Mouse (Mus musculus): ENCODE data around the gene Gm17087. TPM values are rescaled to one million over a fixed set of nuclear protein-coding genes. Genes with fewer than 3 reads are reported as not detected.

Gm17087 gene
- polyA plus RNA-seq, 1 experiment from 2014 or later, result not detected

GRCm38 (mm10) chr17:8528641-8529040, 38.1 kb downstream of the Gm17087 start:
- Histone ChIP-seq H3K27ac (ENCODE audit: low read length) (no peak overlapping the region), H3K4me3 (ENCODE audit: low read length) (no peak overlapping the region), H3K27me3 (ENCODE audit: control insufficient read depth, insufficient read depth, low read length) (peaks cover 20% of the 10 kb centered on the region), H3K9me3 (replicated peaks; ENCODE audit: control insufficient read depth, low read length) (no peaks in the 10 kb centered on the region), H3K36me3 (ENCODE audit: control insufficient read depth, insufficient read depth) (no peaks in the 10 kb centered on the region), H3K9ac (ENCODE audit: low read length) (no peak overlapping the region), H3K4me2 (ENCODE audit: low read depth, low read length) (no peak overlapping the region), H3K4me1 (ENCODE audit: control insufficient read depth, insufficient read depth, low read length) (peaks cover 8% of the 10 kb centered on the region)
- ATAC-seq (replicated peaks; ENCODE audit: extremely low read depth, insufficient read depth, low FRiP score), result no peak
- 72% methylated on average over 3 of the region's 3 CpGs for WGBS

GRCm38 (mm10) chr17:8526815-8527261, 39.9 kb downstream of the Gm17087 start:
- Histone ChIP-seq H3K4me3 (ENCODE audit: low read length) (no peak overlapping the region), H3K27ac (ENCODE audit: low read length) (no peak overlapping the region), H3K27me3 (ENCODE audit: control insufficient read depth, insufficient read depth, low read length) (peaks cover 29% of the 10 kb centered on the region), H3K36me3 (ENCODE audit: control insufficient read depth, insufficient read depth) (no peaks in the 10 kb centered on the region), H3K9me3 (replicated peaks; ENCODE audit: control insufficient read depth, low read length) (no peaks in the 10 kb centered on the region), H3K4me2 (ENCODE audit: low read depth, low read length) (no peak overlapping the region; the same call in 1 of the 2 replicates), H3K9ac (ENCODE audit: low read length) (no peak overlapping the region), H3K4me1 (ENCODE audit: control insufficient read depth, insufficient read depth, low read length) (peaks cover 8% of the 10 kb centered on the region)
- WGBS, result 18% methylated on average over 8 of the region's 9 CpGs
- ATAC-seq (replicated peaks; ENCODE audit: extremely low read depth, insufficient read depth, low FRiP score), result no peak

- Histone ChIP-seq H3K9me3 (replicated peaks; ENCODE audit: control insufficient read depth, low read length) (no peaks in the 10 kb centered on the region), H3K4me1 (ENCODE audit: control insufficient read depth, insufficient read depth, low read length) (peaks cover 8% of the 10 kb centered on the region), H3K4me2 (ENCODE audit: low read depth, low read length) (peak overlapping the region; percentile 78), H3K27ac (ENCODE audit: low read length) (no peak overlapping the region), H3K27me3 (ENCODE audit: control insufficient read depth, insufficient read depth, low read length) (peaks cover 29% of the 10 kb centered on the region), H3K4me3 (ENCODE audit: low read length) (peak overlapping the region; percentile 60), H3K36me3 (ENCODE audit: control insufficient read depth, insufficient read depth) (no peaks in the 10 kb centered on the region), H3K9ac (ENCODE audit: low read length) (no peak overlapping the region)
- ATAC-seq (replicated peaks; ENCODE audit: extremely low read depth, insufficient read depth, low FRiP score), result no peak
- WGBS, result 4% methylated on average over 21 of the region's 21 CpGs
Observed at GRCm38 (mm10) chr17:8525971-8526740, 40.6 kb downstream of the Gm17087 start.

GRCm38 (mm10) chr17:8525225-8525721, 41.5 kb downstream of the Gm17087 start, which contains the start of gene Pde10a:
Gene Pde10a, plus strand, starts transcription at chr17:8525372.
- 2% methylated on average over 22 of the region's 22 CpGs for WGBS
- H3K4me2 ChIP-seq (ENCODE audit: low read depth, low read length), result peak within 1 kb of the TSS; percentile 78
- no peaks in the 10 kb centered on the region for H3K36me3 ChIP-seq (ENCODE audit: control insufficient read depth, insufficient read depth)
- H3K27me3 ChIP-seq (ENCODE audit: control insufficient read depth, insufficient read depth, low read length), result peaks cover 29% of the 10 kb centered on the region
- peak within 1 kb of the TSS; percentile 67 for H3K9ac ChIP-seq (ENCODE audit: low read length)
- H3K4me3 ChIP-seq (ENCODE audit: low read length), result peak within 1 kb of the TSS; percentile 60
- no peaks in the 10 kb centered on the region for H3K9me3 ChIP-seq (replicated peaks; ENCODE audit: control insufficient read depth, low read length)
- ATAC-seq (replicated peaks; ENCODE audit: extremely low read depth, insufficient read depth, low FRiP score), result no peak; the same call in 1 of the 2 replicates
- H3K27ac ChIP-seq (ENCODE audit: low read length), result no peak within 1 kb of the TSS
- H3K4me1 ChIP-seq (ENCODE audit: control insufficient read depth, insufficient read depth, low read length), result peaks cover 8% of the 10 kb centered on the region

GRCm38 (mm10) chr17:8524387-8525165, 42.2 kb downstream of the Gm17087 start:
- under 1% methylated on average over 45 of the region's 45 CpGs for WGBS
- no peak overlapping the region for H3K27ac ChIP-seq (ENCODE audit: low read length)
- peak overlapping the region; percentile 60 for H3K4me3 ChIP-seq (ENCODE audit: low read length)
- H3K4me1 ChIP-seq (ENCODE audit: control insufficient read depth, insufficient read depth, low read length), result peaks cover 8% of the 10 kb centered on the region
- peak overlapping the region; percentile 78 for H3K4me2 ChIP-seq (ENCODE audit: low read depth, low read length)
- peak; percentile 87 for ATAC-seq (replicated peaks; ENCODE audit: extremely low read depth, insufficient read depth, low FRiP score)
- H3K9ac ChIP-seq (ENCODE audit: low read length), result peak overlapping the region; percentile 67
- no peaks in the 10 kb centered on the region for H3K36me3 ChIP-seq (ENCODE audit: control insufficient read depth, insufficient read depth)
- H3K9me3 ChIP-seq (replicated peaks; ENCODE audit: control insufficient read depth, low read length), result no peaks in the 10 kb centered on the region
- peaks cover 29% of the 10 kb centered on the region for H3K27me3 ChIP-seq (ENCODE audit: control insufficient read depth, insufficient read depth, low read length)

GRCm38 (mm10) chr17:8523986-8524385, 42.8 kb downstream of the Gm17087 start:
- ATAC-seq (replicated peaks; ENCODE audit: extremely low read depth, insufficient read depth, low FRiP score), result no peak; the same call in 1 of the 2 replicates
- Histone ChIP-seq H3K4me2 (ENCODE audit: low read depth, low read length) (peak overlapping the region; percentile 78), H3K9ac (ENCODE audit: low read length) (peak overlapping the region; percentile 67), H3K4me1 (ENCODE audit: control insufficient read depth, insufficient read depth, low read length) (peaks cover 8% of the 10 kb centered on the region), H3K27me3 (ENCODE audit: control insufficient read depth, insufficient read depth, low read length) (peaks cover 29% of the 10 kb centered on the region), H3K36me3 (ENCODE audit: control insufficient read depth, insufficient read depth) (no peaks in the 10 kb centered on the region), H3K27ac (ENCODE audit: low read length) (no peak overlapping the region), H3K9me3 (replicated peaks; ENCODE audit: control insufficient read depth, low read length) (no peaks in the 10 kb centered on the region), H3K4me3 (ENCODE audit: low read length) (peak overlapping the region; percentile 60)
- WGBS, result 19% methylated on average over 3 of the region's 3 CpGs

- no peaks in the 10 kb centered on the region for H3K9me3 ChIP-seq (replicated peaks; ENCODE audit: control insufficient read depth, low read length)
- H3K27ac ChIP-seq (ENCODE audit: low read length), result no peak overlapping the region
- H3K9ac ChIP-seq (ENCODE audit: low read length), result no peak overlapping the region
- H3K4me1 ChIP-seq (ENCODE audit: control insufficient read depth, insufficient read depth, low read length), result no peaks in the 10 kb centered on the region
- H3K27me3 ChIP-seq (ENCODE audit: control insufficient read depth, insufficient read depth, low read length), result peaks cover 2% of the 10 kb centered on the region; the same call in 1 of the 2 replicates
- no peak overlapping the region for H3K4me3 ChIP-seq (ENCODE audit: low read length)
- H3K36me3 ChIP-seq (ENCODE audit: control insufficient read depth, insufficient read depth), result no peaks in the 10 kb centered on the region
- WGBS, result 72% methylated on average over 6 of the region's 6 CpGs
- H3K4me2 ChIP-seq (ENCODE audit: low read depth, low read length), result no peak overlapping the region
- no peak for ATAC-seq (replicated peaks; ENCODE audit: extremely low read depth, insufficient read depth, low FRiP score)
Observed at GRCm38 (mm10) chr17:8516006-8516405, 50.7 kb downstream of the Gm17087 start.

All from heart, embryonic 16.5 days (tissue).